In genomic region chr11:95150269-95151049, GRCm38 (mm10) we compare ENCODE assay signal across 11 mouse cellular contexts. TPM values are rescaled to one million over a fixed set of nuclear protein-coding genes. Genes with fewer than 3 reads are reported as not detected.
DNase-seq lines count a peak whose midpoint lies in the region; ATAC-seq lines count a peak whose summit lies in the region.
"Had no signal": no experiment of that assay in that cellular context is flagged by ENCODE, and none has a peak within 500 bp of the region (broad histone marks: within the 10 kb centered on the region; RNA-seq: fewer than 3 reads in every experiment).

No protein-coding gene starts in this region.

- no peak overlapping the region for H3K4me3 ChIP-seq in hindbrain, embryonic 15.5 days

- H3K27ac ChIP-seq in hindbrain, embryonic 15.5 days (replicated peaks), result no peak overlapping the region

- peak; percentile 68 to 78 for DNase-seq in cerebellum, postnatal 10 days
- DNase-seq in cerebellum, adult 9-10 months, result no peak
- peak; percentile 34 to 44 for DNase-seq in layer of hippocampus, postnatal 10 days (ENCODE audit: low spot score in 2 of 2)
- DNase-seq in layer of hippocampus, adult 9-11 months, result no peak
- peak; percentile 27 for DNase-seq in R1 (ENCODE audit: low read depth, low spot score)
- no peak for DNase-seq in urinary bladder, adult 2 months (ENCODE audit: low spot score)
- no peak for DNase-seq in spleen, postnatal 14 days (ENCODE audit: low spot score in 2 of 2)
- DNase-seq: liver had no signal

- peaks cover 21% of the 10 kb centered on the region for H3K4me1 ChIP-seq in hindbrain, embryonic 15.5 days (replicated peaks)

- ATAC-seq in hindbrain, embryonic 15.5 days (ENCODE audit: low FRiP score, low read depth), result no peak

- 0 out of 2 replicates have a peak overlapping the region, but pooled peaks have one; percentile 20 for H3K4me2 ChIP-seq in hindbrain, embryonic 15.5 days

- H3K36me3 ChIP-seq in hindbrain, embryonic 15.5 days, result no peaks in the 10 kb centered on the region

- peaks cover 74% of the 10 kb centered on the region for H3K27me3 ChIP-seq in hindbrain, embryonic 15.5 days

- H3K9me3 ChIP-seq in hindbrain, embryonic 15.5 days, result no peaks in the 10 kb centered on the region

- no peak overlapping the region for H3K9ac ChIP-seq in hindbrain, embryonic 15.5 days

- 1% methylated on average over 33 of the region's 33 CpGs for WGBS in hindbrain, embryonic 15.5 days

RNA-seq across cellular contexts. Expression of gene Dlx4, which starts 4.4 kb away (rescaled TPM):
- under 1 TPM in 1 of 2 experiments, not detected in 1; 0.23 TPM for total RNA-seq in layer of hippocampus, postnatal 10 days (2021)
- polyA plus RNA-seq in hindbrain, embryonic 15.5 days (2015; fragmentation: Nextera tagmentation; extraction: Ambion mirVana), result not detected in 2 replicates
- polyA plus RNA-seq in urinary bladder, adult 2 months (2012; rRNA removed), result 0.27 and 0.36 TPM in 2 replicates
- total RNA-seq: gastrocnemius, adult 8-10 months had no signal
- polyA plus RNA-seq: neural tube, embryonic 14.5 days had no signal

RNA-seq across cellular contexts. Expression of gene Dlx3, which starts 30.5 kb away (rescaled TPM):
- total RNA-seq in layer of hippocampus, postnatal 10 days (2021), result not detected
- 0.19 and 0.54 TPM in 2 replicates for polyA plus RNA-seq in hindbrain, embryonic 15.5 days (2015; fragmentation: Nextera tagmentation; extraction: Ambion mirVana)
- 0.39 and 0.41 TPM in 2 replicates for polyA plus RNA-seq in urinary bladder, adult 2 months (2012; rRNA removed)
- total RNA-seq: gastrocnemius, adult 8-10 months had no signal
- polyA plus RNA-seq: neural tube, embryonic 14.5 days had no signal

Comparison
In these comparisons a context has a peak if more than half of its experiments do, and no peak if none do; other contexts are left out.
1. DNase-seq: peak in cerebellum, postnatal 10 days (2 of 2), layer of hippocampus, postnatal 10 days (2 of 2) and R1 (single experiment); none in cerebellum, adult 9-10 months (single experiment), layer of hippocampus, adult 9-11 months (single experiment), urinary bladder, adult 2 months (single experiment) and spleen, postnatal 14 days (0 of 2).